Mouse (Mus musculus) forebrain, embryonic 14.5 days (tissue): ENCODE data around the gene Akap10. TPM values are rescaled to one million over a fixed set of nuclear protein-coding genes. Genes with fewer than 3 reads are reported as not detected.

ENCODE experiments used
- ATAC-seq: fragments of 200-750 bp; cut with Nextera tagmentation; 2 replicates; pipeline ENCODE4 v1.8.0; 2017; ENCODE audit warnings: mild to moderate bottlenecking, moderate library complexity
- DNase-seq: peaks from one replicate; pipeline ENCODE4 v3.0.0-alpha.2; 2015; ENCODE audit warnings: low spot score
- H3K27ac ChIP-seq: fragments of 300-500 bp; sonication (generic); 2 replicates; pipeline ENCODE4 v1.5.1; 2014; ENCODE audit warnings: low read depth, mild to moderate bottlenecking, control low read depth, low read length, moderate library complexity
- H3K27me3 ChIP-seq: fragments of 300-500 bp; sonication (generic); replicated peaks from 2 replicates; pipeline ENCODE4 v1.6.1; 2014; ENCODE audit warnings: low read length, control low read depth, mixed read lengths; ENCODE audit not compliant: control insufficient read depth, insufficient read depth
- H3K36me3 ChIP-seq: fragments of 300-500 bp; sonication (generic); 2 replicates; pipeline ENCODE4 v1.6.1; 2014; ENCODE audit warnings: low read length, control low read depth; ENCODE audit not compliant: control insufficient read depth, insufficient read depth
- H3K4me1 ChIP-seq: fragments of 300-500 bp; sonication (generic); 2 replicates; pipeline ENCODE4 v1.6.1; 2014; ENCODE audit warnings: antibody characterized with exemption, low read length, control low read depth; ENCODE audit not compliant: control insufficient read depth, insufficient read depth
- H3K4me2 ChIP-seq: fragments of 300-500 bp; sonication (generic); 2 replicates; pipeline ENCODE4 v1.6.1; 2014; ENCODE audit warnings: mild to moderate bottlenecking, control low read depth, low read length
- H3K4me3 ChIP-seq: fragments of 300-500 bp; sonication (generic); 2 replicates; pipeline ENCODE4 v1.5.1; 2014; ENCODE audit warnings: low read depth, low read length, control low read depth
- H3K9ac ChIP-seq: fragments of 300-500 bp; sonication (generic); 2 replicates; pipeline ENCODE4 v1.6.1; 2014; ENCODE audit warnings: mild to moderate bottlenecking, low read length, control low read depth, moderate library complexity
- H3K9me3 ChIP-seq: fragments of 300-500 bp; sonication (generic); replicated peaks from 2 replicates; pipeline ENCODE4 v1.6.1; 2016; ENCODE audit warnings: low read length, control low read depth, mixed read lengths; ENCODE audit not compliant: control insufficient read depth
- WGBS: fragments of 180-500 bp; shearing (Covaris S2); extraction: QIAGEN DNeasy Blood & Tissue Kit; methylation state at CpG from one replicate; pipeline ENCODE4 v1.1.7; 2014; 5-methylcytosine and 5-hydroxymethylcytosine counted together
- polyA plus RNA-seq: library from polyadenylated mRNA; unstranded; fragments of >200 nt; fragmentation: Nextera tagmentation; extraction: Ambion mirVana; gene quantifications from 2 replicates; pipeline ENCODE4 v1.2.1, GENCODE M21; 2014

Gene Akap10
- polyA plus RNA-seq, 1 experiment from 2014 or later: 8.9 TPM

GRCm38 (mm10) chr11:61946608-61947007 is 16.6 kb upstream of the Akap10 start:
- H3K4me1 ChIP-seq: no peaks in the 10 kb centered on the region
- no peaks in the 10 kb centered on the region for H3K36me3 ChIP-seq
- no peaks in the 10 kb centered on the region for H3K27me3 ChIP-seq
- ATAC-seq (no peak), DNase-seq (no peak)
- H3K4me3 ChIP-seq: no peak overlapping the region
- H3K27ac ChIP-seq: no peak overlapping the region
- no peak overlapping the region for H3K9ac ChIP-seq
- WGBS: 95% methylated on average over 4 of the region's 4 CpGs
- no peak overlapping the region for H3K4me2 ChIP-seq
- no peaks in the 10 kb centered on the region for H3K9me3 ChIP-seq

- no peak for ATAC-seq
- H3K27ac ChIP-seq: no peak overlapping the region
- 83% methylated on average over 9 of the region's 9 CpGs for WGBS
- H3K27me3 ChIP-seq: no peaks in the 10 kb centered on the region
- H3K4me2 ChIP-seq: no peak overlapping the region
- no peak for DNase-seq
- no peak overlapping the region for H3K9ac ChIP-seq
- no peaks in the 10 kb centered on the region for H3K4me1 ChIP-seq
- H3K36me3 ChIP-seq: no peaks in the 10 kb centered on the region
- no peak overlapping the region for H3K4me3 ChIP-seq
- H3K9me3 ChIP-seq: no peaks in the 10 kb centered on the region
Measured at GRCm38 (mm10) chr11:61944417-61944816, 14.4 kb upstream of the Akap10 start.

GRCm38 (mm10) chr11:61942903-61943302 is 12.9 kb upstream of the Akap10 start:
- ATAC-seq (no peak), DNase-seq (no peak)
- H3K4me1 ChIP-seq: no peaks in the 10 kb centered on the region
- H3K27me3 ChIP-seq: no peaks in the 10 kb centered on the region
- H3K36me3 ChIP-seq: no peaks in the 10 kb centered on the region
- no peak overlapping the region for H3K27ac ChIP-seq
- WGBS: 88% methylated on average over 2 of the region's 2 CpGs
- H3K4me2 ChIP-seq: no peak overlapping the region
- no peak overlapping the region for H3K4me3 ChIP-seq
- no peak overlapping the region for H3K9ac ChIP-seq
- no peaks in the 10 kb centered on the region for H3K9me3 ChIP-seq

DNA sequence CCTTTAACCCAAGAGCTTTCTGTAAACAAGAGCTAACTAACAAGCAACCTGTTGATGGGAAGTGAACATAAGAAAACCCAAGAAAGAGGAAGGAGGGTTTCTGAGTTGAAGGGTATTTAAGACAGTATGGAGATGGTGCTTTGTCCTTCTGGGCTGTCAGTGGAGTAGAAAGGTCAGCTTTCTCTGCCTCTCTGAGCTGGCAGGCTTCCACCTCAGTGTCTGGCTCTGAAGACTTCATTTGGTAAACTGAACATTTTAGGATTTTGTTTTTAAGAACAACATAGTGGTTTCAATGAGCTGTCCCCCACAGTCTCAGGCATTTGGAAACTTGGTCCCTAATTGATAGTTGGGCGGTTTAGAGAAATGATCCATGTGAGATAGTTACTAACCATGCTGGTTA is 7.7 kb upstream of the Akap10 start:
- Histone ChIP-seq H3K36me3 (no peaks in the 10 kb centered on the region), H3K27me3 (no peaks in the 10 kb centered on the region), H3K4me1 (no peaks in the 10 kb centered on the region), H3K4me3 (no peak overlapping the region), H3K27ac (no peak overlapping the region), H3K9me3 (no peaks in the 10 kb centered on the region), H3K4me2 (no peak overlapping the region), H3K9ac (no peak overlapping the region)
- WGBS: 86% methylated on average over 1 of the region's 1 CpGs
- DNase-seq (no peak), ATAC-seq (no peak)

DNA sequence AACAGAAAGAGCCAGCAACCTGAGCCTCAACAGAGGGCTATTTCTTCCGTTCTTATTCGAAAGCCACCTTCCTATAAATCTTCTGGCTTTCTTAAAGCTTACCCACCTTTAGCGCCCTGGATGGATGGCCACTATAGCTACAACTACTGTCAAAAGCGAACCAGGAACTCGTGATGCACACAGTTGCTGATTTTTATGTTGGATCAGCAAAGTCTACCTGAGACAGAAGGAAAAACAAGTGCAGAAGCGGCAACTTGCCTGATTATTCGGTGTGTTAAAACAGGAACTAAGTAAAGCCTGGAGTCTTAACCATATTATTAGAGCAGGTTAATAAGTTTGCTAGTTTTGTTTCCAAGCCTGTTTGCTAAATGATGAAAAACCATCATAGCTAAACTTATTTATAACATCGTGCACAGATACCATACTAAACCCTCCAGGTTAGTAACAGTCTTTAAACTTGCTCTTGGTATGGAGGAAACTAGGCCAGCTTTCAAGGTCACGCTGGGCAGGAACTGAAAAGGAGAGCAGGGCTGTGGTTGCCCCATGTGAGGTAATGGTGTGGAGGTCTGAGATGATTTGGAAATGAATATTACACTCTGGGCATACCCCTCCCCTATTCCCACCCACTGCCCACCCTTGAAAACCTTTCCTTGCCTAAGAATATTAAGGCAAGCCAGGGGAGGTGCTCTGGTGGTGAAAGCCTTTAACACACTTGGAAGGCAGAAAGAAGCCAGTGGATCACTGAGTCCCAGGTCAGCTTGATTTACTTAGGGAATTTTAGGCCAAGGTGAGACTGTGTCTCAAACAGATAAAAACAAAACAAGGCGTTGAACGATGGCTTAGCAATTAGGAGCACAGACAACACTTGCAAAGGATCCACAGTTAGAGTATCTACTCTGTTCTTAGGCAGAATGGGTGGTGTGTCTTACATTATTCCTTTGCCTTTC is 861 bp upstream of the Akap10 start:
- Histone ChIP-seq H3K9me3 (no peaks in the 10 kb centered on the region), H3K27ac (peak overlapping the region; percentile 82), H3K9ac (peak overlapping the region; percentile 93), H3K27me3 (no peaks in the 10 kb centered on the region), H3K36me3 (no peaks in the 10 kb centered on the region), H3K4me1 (peaks cover 7% of the 10 kb centered on the region; the same call in 1 of the 2 replicates), H3K4me3 (peak overlapping the region; percentile 95), H3K4me2 (peak overlapping the region; percentile 54)
- ATAC-seq (no peak), DNase-seq (no peak)
- 19% methylated on average over 11 of the region's 11 CpGs for WGBS

GRCm38 (mm10) chr11:61929323-61930097 is 542 bp downstream of the Akap10 start:
- Histone ChIP-seq H3K9ac (peak overlapping the region; percentile 93), H3K4me1 (peaks cover 7% of the 10 kb centered on the region; the same call in 1 of the 2 replicates), H3K27me3 (no peaks in the 10 kb centered on the region), H3K36me3 (no peaks in the 10 kb centered on the region), H3K9me3 (no peaks in the 10 kb centered on the region), H3K27ac (peak overlapping the region; percentile 82), H3K4me3 (peak overlapping the region; percentile 95), H3K4me2 (peak overlapping the region; percentile 54)
- DNase-seq (peak; percentile 31), ATAC-seq (no peak; the same call in 1 of the 2 replicates)
- whole genome bisulfite sequencing: 3% methylated on average over 47 of the region's 47 CpGs

GRCm38 (mm10) chr11:61923309-61923708 is 6.7 kb downstream of the Akap10 start:
- ATAC-seq (no peak), DNase-seq (no peak)
- Histone ChIP-seq H3K27me3 (no peaks in the 10 kb centered on the region), H3K4me1 (no peaks in the 10 kb centered on the region), H3K4me2 (no peak overlapping the region), H3K9ac (no peak overlapping the region), H3K27ac (no peak overlapping the region), H3K9me3 (no peaks in the 10 kb centered on the region), H3K4me3 (no peak overlapping the region), H3K36me3 (peaks cover 6% of the 10 kb centered on the region; the same call in 1 of the 2 replicates)
- WGBS: 98% methylated on average over 1 of the region's 1 CpGs

DNA sequence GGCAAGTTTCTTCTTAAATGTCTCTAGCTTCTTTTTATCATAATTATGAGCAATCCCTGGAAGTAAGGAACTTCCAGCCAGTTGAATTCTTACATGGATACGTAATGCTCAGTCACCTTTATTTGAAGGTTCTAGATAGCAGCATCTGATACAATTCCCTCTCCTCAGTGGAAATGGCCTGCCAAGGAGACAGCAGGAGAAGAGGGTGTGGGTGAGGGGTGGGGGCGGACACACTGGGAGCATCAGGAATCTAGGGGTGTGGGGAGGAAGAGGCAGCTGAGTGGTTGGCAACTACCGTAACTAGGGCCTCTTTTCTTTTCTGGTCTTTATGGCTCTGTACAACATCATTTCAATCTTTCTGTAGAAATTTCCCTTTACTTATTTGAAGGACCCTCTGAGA is 10.3 kb downstream of the Akap10 start:
- H3K9ac ChIP-seq: no peak overlapping the region

More for the DNA sequence above, 10.3 kb downstream of the Akap10 start:
- H3K4me2 ChIP-seq: no peak overlapping the region
- ATAC-seq: no peak
- DNase-seq: no peak
- H3K27ac ChIP-seq: no peak overlapping the region
- peaks cover 19% of the 10 kb centered on the region for H3K36me3 ChIP-seq
- no peak overlapping the region for H3K4me3 ChIP-seq
- H3K4me1 ChIP-seq: no peaks in the 10 kb centered on the region
- no peaks in the 10 kb centered on the region for H3K27me3 ChIP-seq
- 91% methylated on average over 3 of the region's 3 CpGs for WGBS
- H3K9me3 ChIP-seq: no peaks in the 10 kb centered on the region
